Mouse (Mus musculus): ENCODE results near the gene Kcnip1.

DNA sequence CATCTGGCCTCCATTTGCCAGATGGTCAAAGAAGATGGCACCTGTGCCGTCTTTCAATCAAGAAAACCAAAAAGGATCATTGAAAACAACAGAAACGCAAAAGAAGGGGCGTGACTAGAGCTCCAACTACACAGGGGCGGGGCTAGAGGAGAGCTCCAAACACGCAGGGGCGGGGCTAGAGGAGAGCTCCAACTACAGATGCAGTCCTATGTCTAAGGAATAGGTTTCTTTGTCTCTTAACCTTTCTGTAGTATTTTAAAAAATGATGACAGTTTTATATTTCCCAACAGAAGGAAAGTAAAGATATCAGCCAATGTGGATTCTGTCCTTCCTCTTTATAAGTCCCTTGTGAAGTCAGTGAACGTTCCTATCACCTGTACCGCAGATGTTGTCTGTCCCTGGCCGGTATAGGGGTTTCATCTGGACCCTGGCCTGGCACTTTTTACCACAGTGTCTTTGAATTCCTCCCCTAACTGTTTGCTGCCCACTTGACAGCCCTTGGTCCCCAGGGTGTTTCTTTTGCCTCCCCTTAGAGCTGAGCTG lies 48.1 kb downstream of the Kcnip1 start:
- TF ChIP-seq POLR2A (IDR thresholded peaks at IDR 0.05; ENCODE audit: extremely low read depth, insufficient read depth, low read length) (no peak), CTCF (IDR thresholded peaks at IDR 0.05; ENCODE audit: low read depth, low read length) (no peak)
